Mouse (Mus musculus) lung, adult 2 months (tissue): ENCODE results near the gene Sh2d1b2. TPM values are rescaled to one million over a fixed set of nuclear protein-coding genes. Genes with fewer than 3 reads are reported as not detected.

Source experiments
- DNase-seq: peaks from one replicate; pipeline ENCODE4 v3.0.0; 2022
- H3K4me1 ChIP-seq: fragments of 200-500 bp; 2 replicates; pipeline ENCODE4 v1.6.1; 2011; ENCODE audit warnings: low read length; ENCODE audit not compliant: control insufficient read depth, insufficient read depth
- H3K4me3 ChIP-seq: fragments of 200-500 bp; replicated peaks from 2 replicates; pipeline ENCODE3; 2011; ENCODE audit warnings: low read depth, mild to moderate bottlenecking, control low read depth, low read length; ENCODE audit errors: extremely low read depth
- CTCF ChIP-seq: fragments of 200-500 bp; IDR thresholded peaks from 2 replicates; pipeline ENCODE4 v1.5.1; 2011; ENCODE audit warnings: mild to moderate bottlenecking, low read length, control low read depth; ENCODE audit not compliant: insufficient read depth
- POLR2A ChIP-seq: fragments of 200-500 bp; IDR thresholded peaks from 2 replicates; pipeline ENCODE4 v1.6.1; 2011; ENCODE audit warnings: low read depth, mild to moderate bottlenecking, control low read depth, low read length, borderline replicate concordance; ENCODE audit errors: extremely low read depth
- WGBS: fragments of 180-500 bp; shearing (Covaris S2); methylation state at CpG from one replicate; pipeline ENCODE4 v1.1.7; 2018; 5-methylcytosine and 5-hydroxymethylcytosine counted together
- polyA plus RNA-seq: library from polyadenylated mRNA; depleted of rRNA; stranded (reverse); fragments of >200 nt; gene quantifications from 2 replicates; pipeline ENCODE4 v1.2.3, GENCODE M21; 2012

The Sh2d1b2 gene
- polyA plus RNA-seq, 1 experiment: not detected

DNA sequence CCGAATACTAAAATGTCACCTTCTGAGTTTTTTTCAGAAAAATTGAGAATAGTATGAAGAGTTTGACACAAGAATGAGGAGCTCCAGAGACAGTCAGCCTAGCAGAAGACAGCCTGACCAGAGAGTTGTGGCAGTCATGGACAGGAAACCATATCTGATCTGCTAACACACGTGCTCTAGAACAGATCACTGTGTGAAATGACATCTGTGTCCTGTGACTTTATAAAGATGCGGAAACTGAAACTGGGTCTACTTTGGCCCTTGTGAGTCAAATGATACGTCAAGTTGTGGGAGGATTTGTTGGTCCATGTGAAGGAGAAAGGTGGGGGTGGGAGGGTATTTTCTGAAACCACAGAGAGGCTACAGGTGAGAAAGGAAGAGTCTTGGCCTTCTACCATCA is 38.1 kb downstream of the Sh2d1b2 start:
- DNase-seq: no peak
- TF ChIP-seq CTCF (no peak), POLR2A (no peak)
- H3K4me3 ChIP-seq: no peak overlapping the region
- H3K4me1 ChIP-seq: no peaks in the 10 kb centered on the region
- 76% methylated on average over 4 of the region's 4 CpGs for WGBS

GRCm38 (mm10) chr1:170273252-170273651 is 40.7 kb downstream of the Sh2d1b2 start:
- TF ChIP-seq CTCF (no peak), POLR2A (no peak)
- DNase-seq: no peak
- Histone ChIP-seq H3K4me3 (no peak overlapping the region), H3K4me1 (no peaks in the 10 kb centered on the region)

DNA sequence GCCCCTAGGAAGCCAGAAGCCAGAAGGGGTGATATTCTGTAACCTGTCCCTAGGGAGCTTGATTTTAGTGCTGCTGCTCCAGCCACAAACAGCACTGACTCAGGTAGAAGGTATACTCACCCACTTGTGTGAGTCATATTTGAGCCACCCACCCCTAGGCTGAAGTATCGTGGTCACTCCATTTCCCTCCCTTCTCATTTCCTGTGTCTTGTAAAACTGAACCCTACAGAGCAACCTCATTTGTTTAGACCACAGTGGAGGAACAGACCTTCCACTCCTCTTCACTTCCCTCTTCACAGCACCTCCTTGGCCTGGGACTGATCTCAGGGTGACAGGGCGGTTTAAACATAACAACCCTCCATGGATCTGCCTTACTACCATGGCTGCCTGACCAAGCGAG is 44.5 kb downstream of the Sh2d1b2 start, which contains the start of gene Sh2d1b1:
Gene Sh2d1b1 (plus strand): TSS at position 305 of the 400 bp plus-strand sequence.
- H3K4me3 ChIP-seq: peak within 1 kb of the TSS; percentile 10
- TF ChIP-seq CTCF (no peak), POLR2A (no peak)
- H3K4me1 ChIP-seq: no peaks in the 10 kb centered on the region
- WGBS: 51% methylated on average over 3 of the region's 3 CpGs
- DNase-seq: no peak

DNA sequence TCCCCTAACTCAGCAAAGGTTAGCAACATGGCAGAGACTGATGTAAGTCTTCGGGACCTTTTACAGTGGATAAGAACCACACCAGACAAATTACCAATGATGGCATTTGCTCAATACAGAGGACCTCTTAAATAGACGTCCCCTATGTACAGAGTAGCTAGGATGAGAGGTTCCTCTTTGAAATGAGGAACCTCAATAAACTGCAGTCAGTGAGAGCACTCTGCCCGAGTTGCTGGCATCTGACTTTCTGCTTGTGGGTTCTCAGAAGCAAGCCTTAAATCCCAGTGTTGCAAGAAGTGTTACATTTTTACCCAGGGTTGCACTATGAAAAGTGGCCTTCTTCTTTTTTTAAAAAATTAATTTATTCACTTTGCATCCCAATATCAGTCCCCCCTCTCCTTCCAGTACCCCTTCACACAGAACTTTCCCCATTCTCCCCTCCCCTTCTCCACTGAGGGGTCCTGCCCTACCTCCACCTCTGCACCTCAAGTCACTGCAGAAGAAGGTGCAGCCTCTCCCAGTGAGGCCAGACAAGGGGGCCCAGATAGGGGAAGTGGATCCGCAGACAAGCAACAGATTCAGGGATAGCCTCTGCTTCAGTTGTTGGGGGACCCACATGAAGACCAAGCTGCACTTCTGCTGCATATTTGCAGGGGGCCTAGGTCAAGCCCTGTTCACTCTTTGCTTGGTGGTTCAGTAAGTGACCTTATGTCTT is 50.0 kb downstream of the Sh2d1b2 start:
- Histone ChIP-seq H3K4me1 (no peaks in the 10 kb centered on the region), H3K4me3 (no peak overlapping the region)
- no peak for DNase-seq
- TF ChIP-seq POLR2A: no peak
- no peak for TF ChIP-seq CTCF
- WGBS: 52% methylated on average over 4 of the region's 4 CpGs

DNA sequence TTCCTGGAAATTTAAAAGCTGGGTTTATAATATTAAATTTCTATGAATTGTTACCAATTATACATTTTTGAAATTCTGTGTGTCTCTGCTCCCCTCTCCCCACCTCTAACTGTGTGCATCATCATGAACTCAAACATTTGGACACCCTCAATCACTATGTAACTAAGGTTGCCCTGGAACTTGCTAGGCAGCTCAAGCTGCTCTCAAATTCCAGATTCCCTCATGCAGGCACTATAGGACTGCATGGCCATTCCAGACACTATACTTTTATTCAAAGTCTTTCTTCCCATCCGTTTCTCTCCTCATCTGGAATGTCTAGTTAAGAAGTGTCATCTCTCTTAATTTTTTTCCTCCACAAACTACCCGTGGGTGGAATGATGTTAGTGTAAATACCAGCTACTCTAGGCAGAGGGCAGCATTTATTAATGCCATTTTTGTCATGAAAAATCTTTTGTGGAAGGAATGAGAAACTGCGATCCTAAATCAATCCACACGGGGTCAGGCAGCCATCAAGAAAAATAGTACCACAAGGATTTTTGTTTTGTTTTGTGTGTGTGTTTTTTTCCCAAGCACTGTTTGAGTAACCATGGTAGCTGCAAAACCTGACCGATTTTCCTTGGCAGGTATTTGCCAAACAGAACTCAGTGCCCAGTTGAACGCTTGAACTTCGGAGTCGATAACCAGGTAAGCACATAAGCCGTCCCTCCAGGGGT is 59.8 kb downstream of the Sh2d1b2 start:
- DNase-seq: peak; percentile 25
- WGBS: 25% methylated on average over 9 of the region's 9 CpGs
- TF ChIP-seq POLR2A (no peak), CTCF (peak; percentile 24; the same call in 1 of the 2 replicates)
- Histone ChIP-seq H3K4me3 (peak overlapping the region; percentile 19), H3K4me1 (no peaks in the 10 kb centered on the region)

DNA sequence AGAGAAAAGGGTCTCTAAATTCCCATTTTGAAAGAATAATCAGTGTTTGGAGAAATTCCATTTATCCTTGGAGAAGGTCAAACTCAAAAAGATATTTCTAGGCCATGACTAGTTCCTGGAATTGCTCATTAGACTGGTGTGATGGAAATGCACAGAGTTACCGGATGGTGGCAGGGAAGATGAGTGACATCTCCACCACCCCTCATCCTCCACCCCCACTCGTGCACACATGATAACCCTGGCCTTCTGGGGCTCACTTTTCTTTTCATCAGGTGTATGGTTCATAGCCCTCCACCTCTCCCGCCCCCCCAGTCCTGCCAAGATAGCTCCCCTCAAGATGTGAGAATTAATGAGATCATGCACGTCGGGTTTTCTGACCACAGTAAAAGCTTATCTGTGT is 60.7 kb downstream of the Sh2d1b2 start:
- Histone ChIP-seq H3K4me1 (no peaks in the 10 kb centered on the region), H3K4me3 (no peak overlapping the region)
- 89% methylated on average over 5 of the region's 5 CpGs for WGBS
- TF ChIP-seq POLR2A: no peak
- DNase-seq: no peak

DNA sequence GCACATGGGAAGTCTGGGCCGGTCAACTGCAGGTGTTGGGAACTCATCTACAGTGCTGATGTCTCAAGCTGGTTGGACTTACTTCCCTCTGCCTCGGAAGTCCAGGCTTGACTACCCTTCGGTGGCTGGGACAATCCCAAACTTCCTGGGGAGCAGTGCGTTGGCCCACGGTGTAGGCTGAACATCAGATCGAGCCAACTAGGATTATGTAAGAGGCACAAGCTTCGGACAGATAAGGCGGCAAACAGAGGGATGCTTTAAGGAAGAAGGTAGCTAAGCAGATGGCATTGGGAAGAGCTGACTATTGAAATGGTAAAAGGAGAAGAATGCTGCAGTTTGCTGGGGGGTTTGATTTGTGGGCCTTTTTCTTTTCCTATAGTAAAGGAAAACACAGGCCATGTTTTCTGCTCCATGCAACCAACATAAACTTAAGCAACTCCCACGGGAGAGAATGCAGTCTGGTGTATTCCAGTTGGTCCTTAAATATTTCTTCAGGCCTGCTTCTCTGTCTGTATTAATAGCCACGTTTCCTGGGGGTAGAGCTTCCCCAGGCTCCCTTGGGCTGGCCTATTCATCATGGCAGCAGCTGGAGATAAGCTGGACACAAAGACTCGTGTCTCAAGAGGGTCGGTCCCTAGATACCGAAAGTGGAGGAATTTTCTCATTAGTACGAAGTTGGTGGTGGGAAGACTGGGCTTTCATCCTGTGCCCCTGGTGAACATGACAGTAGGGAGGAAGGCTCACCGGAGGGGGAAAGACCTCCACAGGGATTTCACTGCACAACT is 62.4 kb downstream of the Sh2d1b2 start:
- 73% methylated on average over 15 of the region's 15 CpGs for WGBS
- DNase-seq: no peak
- no peak for TF ChIP-seq POLR2A
- TF ChIP-seq CTCF: no peak
- no peak overlapping the region for H3K4me3 ChIP-seq
- H3K4me1 ChIP-seq: no peaks in the 10 kb centered on the region

- no peak for TF ChIP-seq CTCF
- no peak for TF ChIP-seq POLR2A
- WGBS: 77% methylated on average over 4 of the region's 4 CpGs
- no peak overlapping the region for H3K4me3 ChIP-seq
- no peaks in the 10 kb centered on the region for H3K4me1 ChIP-seq
- no peak for DNase-seq
These were observed 66.9 kb downstream of the Sh2d1b2 start for GRCm38 (mm10) chr1:170299496-170299895.

DNA sequence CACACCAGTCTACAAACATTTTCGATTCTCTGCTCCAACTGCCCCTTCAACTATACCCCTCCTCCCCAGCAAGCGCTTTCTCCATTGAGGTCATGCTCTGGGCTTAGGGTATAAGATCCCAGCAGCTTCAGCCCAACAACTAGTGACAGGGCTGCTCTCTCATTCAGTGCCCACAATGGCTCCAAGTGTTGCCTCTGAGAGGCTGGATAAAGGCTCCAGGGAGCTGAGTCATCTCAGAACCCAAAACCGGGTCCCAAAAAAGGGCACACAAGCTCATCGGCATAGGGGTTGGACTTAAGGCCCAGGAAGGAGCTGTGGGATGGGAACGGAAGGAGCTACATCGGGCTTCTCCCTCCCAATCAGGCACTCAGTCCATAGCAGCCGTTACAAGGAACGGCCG is 69.1 kb downstream of the Sh2d1b2 start:
- no peak overlapping the region for H3K4me3 ChIP-seq
- TF ChIP-seq POLR2A: no peak
- TF ChIP-seq CTCF: no peak
- WGBS: 94% methylated on average over 9 of the region's 9 CpGs
- H3K4me1 ChIP-seq: no peaks in the 10 kb centered on the region
- no peak for DNase-seq
